Mouse (Mus musculus) liver, embryonic 16.5 days (tissue): ENCODE data around the gene Gm10309. TPM values are rescaled to one million over a fixed set of nuclear protein-coding genes. Genes with fewer than 3 reads are reported as not detected.
A peak's percentile ranks its signal among the peaks of the same experiment; 100 is the strongest.
"Not testable (repeated sequence)": the region's sequence is repeated elsewhere in the genome, so short reads cannot be mapped to it uniquely, and the experiment has no call there.

Experiments
- ATAC-seq: fragments of 200-750 bp; cut with Nextera tagmentation; 2 replicates; pipeline ENCODE4 v1.8.0; 2017; ENCODE audit warnings: low read depth, mild to moderate bottlenecking, moderate number of reproducible peaks, moderate library complexity
- H3K27ac ChIP-seq: fragments of 300-500 bp; sonication (generic); 2 replicates; pipeline ENCODE4 v1.5.1; 2014; ENCODE audit warnings: mild to moderate bottlenecking, low read length
- H3K27me3 ChIP-seq: fragments of 300-500 bp; sonication (generic); 2 replicates; pipeline ENCODE4 v1.6.1; 2014; ENCODE audit warnings: low read depth, low read length, mixed read lengths; ENCODE audit not compliant: control insufficient read depth, insufficient read depth
- H3K36me3 ChIP-seq: fragments of 300-500 bp; sonication (generic); 2 replicates; pipeline ENCODE4 v1.6.1; 2014; ENCODE audit warnings: mild to moderate bottlenecking; ENCODE audit not compliant: control insufficient read depth, insufficient read depth
- H3K4me1 ChIP-seq: fragments of 300-500 bp; sonication (generic); 2 replicates; pipeline ENCODE4 v1.6.1; 2014; ENCODE audit warnings: low read depth, low read length, mixed read lengths; ENCODE audit not compliant: control insufficient read depth
- H3K4me2 ChIP-seq: fragments of 300-500 bp; sonication (generic); 2 replicates; pipeline ENCODE4 v1.6.1; 2014; ENCODE audit warnings: low read depth, low read length, mixed read lengths
- H3K4me3 ChIP-seq: fragments of 300-500 bp; sonication (generic); 2 replicates; pipeline ENCODE4 v1.5.1; 2014; ENCODE audit warnings: low read depth, mild to moderate bottlenecking, low read length
- H3K9ac ChIP-seq: fragments of 300-500 bp; sonication (generic); 2 replicates; pipeline ENCODE4 v1.6.1; 2014; ENCODE audit warnings: low read depth, low read length
- H3K9me3 ChIP-seq: fragments of 300-500 bp; sonication (generic); replicated peaks from 2 replicates; pipeline ENCODE4 v1.6.1; 2016; ENCODE audit warnings: low read length; ENCODE audit not compliant: control insufficient read depth
- WGBS: fragments of 180-500 bp; shearing (Covaris S2); extraction: QIAGEN DNeasy Blood & Tissue Kit; methylation state at CpG from one replicate; pipeline ENCODE4 v1.1.7; 2014; ENCODE audit not compliant: insufficient replicate concordance; 5-methylcytosine and 5-hydroxymethylcytosine counted together
- polyA plus RNA-seq: library from polyadenylated mRNA; unstranded; fragments of >200 nt; fragmentation: Nextera tagmentation; extraction: Ambion mirVana; gene quantifications from 2 replicates; pipeline ENCODE4 v1.2.1, GENCODE M21; 2015

Gene Gm10309
- polyA plus RNA-seq, 1 experiment from 2014 or later = 0.07 TPM

DNA sequence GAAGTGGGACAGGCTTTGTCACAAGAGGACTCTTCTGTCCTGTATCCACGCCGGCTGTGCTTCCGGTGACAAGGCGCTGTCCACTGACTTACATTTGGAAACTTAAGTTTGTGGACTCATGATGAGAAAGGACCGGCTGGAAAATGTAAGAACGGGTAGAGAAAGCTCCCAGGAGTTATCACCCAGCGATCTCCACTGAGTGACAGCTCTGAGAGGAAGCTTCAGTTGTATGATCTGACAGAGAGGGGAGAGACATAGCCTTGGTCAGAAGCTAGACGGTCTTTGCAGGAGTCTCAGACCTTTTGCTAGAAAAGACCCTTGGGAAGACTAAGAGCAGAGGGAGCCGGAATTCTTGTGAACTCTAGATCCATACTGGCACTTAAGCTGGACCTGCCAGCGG is 15.2 kb downstream of the Gm10309 start:
- Histone ChIP-seq H3K27me3 (no peaks in the 10 kb centered on the region), H3K9me3 (no peaks in the 10 kb centered on the region), H3K4me1 (peaks cover 8% of the 10 kb centered on the region), H3K9ac (no peak overlapping the region), H3K36me3 (no peaks in the 10 kb centered on the region), H3K4me2 (no peak overlapping the region), H3K27ac (no peak overlapping the region), H3K4me3 (no peak overlapping the region)
- ATAC-seq = no peak
- 57% methylated on average over 10 of the region's 10 CpGs for WGBS

DNA sequence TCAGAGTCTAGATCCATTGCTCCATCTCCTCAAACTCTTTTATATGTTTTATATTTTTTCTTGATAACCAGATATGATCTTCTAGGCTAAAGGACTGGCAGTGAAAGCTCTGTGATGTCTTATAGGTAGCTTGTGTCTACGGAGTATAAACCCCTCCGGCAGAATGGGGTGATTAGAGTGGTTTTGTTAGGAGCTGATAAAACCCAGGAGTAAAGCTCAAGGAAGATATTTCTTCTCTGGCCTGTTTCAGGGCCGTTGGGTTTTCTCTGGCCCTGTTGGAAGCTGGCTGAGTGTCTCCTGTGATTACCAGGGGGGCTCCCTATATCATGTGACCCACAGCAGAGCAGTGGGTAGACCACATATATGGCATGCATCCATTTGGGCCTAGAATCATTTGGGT is 17.6 kb downstream of the Gm10309 start:
- no peak overlapping the region for H3K27ac ChIP-seq
- WGBS = 28% methylated on average over 3 of the region's 3 CpGs
- H3K4me1 ChIP-seq = no peaks in the 10 kb centered on the region; the same call in 1 of the 2 replicates
- no peak overlapping the region for H3K4me2 ChIP-seq
- H3K9me3 ChIP-seq = no peaks in the 10 kb centered on the region
- ATAC-seq = no peak; the same call in 1 of the 2 replicates
- H3K4me3 ChIP-seq = no peak overlapping the region
- no peaks in the 10 kb centered on the region for H3K27me3 ChIP-seq
- H3K9ac ChIP-seq = no peak overlapping the region
- H3K36me3 ChIP-seq = no peaks in the 10 kb centered on the region

DNA sequence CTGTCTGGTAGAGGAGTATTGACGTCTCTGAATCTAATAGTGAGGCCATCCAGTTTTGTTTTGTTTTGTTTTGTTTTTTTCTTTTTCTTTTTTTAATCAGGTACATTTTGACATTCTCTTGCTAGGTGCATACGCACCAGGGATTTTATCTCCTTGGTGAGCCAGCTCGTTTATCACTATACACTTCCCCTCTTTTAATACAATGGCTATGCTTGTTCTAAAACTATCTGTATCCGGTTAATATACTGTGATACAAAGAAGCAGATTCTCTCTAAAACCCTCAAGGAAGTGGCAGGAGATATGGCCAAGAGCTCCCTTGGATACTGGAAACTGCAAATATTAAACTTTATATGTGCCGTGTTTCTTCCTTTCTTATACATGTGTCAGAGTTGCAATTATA is 18.4 kb downstream of the Gm10309 start:
- 46% methylated on average over 5 of the region's 5 CpGs for WGBS

DNA sequence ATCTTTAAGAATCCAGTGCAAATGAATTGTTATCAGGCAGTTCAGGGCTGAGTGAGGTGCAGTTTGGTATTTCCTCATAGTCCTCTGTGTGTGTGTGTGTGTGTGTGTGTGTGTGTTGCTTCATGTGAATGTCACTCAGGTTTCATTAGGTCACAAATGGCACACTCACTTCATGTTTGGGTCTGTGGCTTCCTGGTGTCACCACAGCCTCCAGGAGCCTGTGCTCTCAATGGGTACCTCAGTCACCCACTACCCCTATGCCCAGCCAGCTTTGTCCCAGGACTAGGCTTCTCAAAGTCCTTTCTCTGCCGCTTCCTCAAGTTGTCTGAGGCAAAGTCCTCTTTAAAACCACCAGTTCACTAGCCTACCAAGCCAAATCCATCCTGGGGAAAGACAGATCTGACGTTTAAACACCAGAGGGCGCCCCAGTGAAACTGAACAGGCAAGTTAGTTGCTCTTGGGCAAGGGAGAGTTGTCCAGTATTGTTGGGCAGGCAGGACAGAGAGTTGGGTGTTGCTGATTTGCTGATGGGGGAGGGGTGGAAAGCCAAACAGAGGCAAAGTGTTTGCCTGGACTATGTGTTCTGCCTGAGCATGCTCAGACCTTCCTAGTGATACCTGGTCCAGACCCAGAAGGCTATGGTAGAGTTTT is 20.8 kb downstream of the Gm10309 start:
- Histone ChIP-seq H3K4me3 (no peak overlapping the region), H3K9me3 (no peaks in the 10 kb centered on the region), H3K27ac (no peak overlapping the region), H3K27me3 (no peaks in the 10 kb centered on the region), H3K4me1 (no peaks in the 10 kb centered on the region; the same call in 1 of the 2 replicates), H3K36me3 (no peaks in the 10 kb centered on the region), H3K4me2 (no peak overlapping the region), H3K9ac (no peak overlapping the region)
- WGBS = 0% methylated on average over 3 of the region's 3 CpGs
- ATAC-seq = peak; percentile 80

More for the DNA sequence above, 18.4 kb downstream of the Gm10309 start:
- no peaks in the 10 kb centered on the region; the same call in 1 of the 2 replicates for H3K4me1 ChIP-seq
- no peaks in the 10 kb centered on the region for H3K9me3 ChIP-seq
- no peak overlapping the region for H3K27ac ChIP-seq
- no peak overlapping the region for H3K9ac ChIP-seq
- no peak for ATAC-seq
- H3K27me3 ChIP-seq = no peaks in the 10 kb centered on the region
- no peaks in the 10 kb centered on the region for H3K36me3 ChIP-seq
- H3K4me2 ChIP-seq = no peak overlapping the region
- H3K4me3 ChIP-seq = no peak overlapping the region

DNA sequence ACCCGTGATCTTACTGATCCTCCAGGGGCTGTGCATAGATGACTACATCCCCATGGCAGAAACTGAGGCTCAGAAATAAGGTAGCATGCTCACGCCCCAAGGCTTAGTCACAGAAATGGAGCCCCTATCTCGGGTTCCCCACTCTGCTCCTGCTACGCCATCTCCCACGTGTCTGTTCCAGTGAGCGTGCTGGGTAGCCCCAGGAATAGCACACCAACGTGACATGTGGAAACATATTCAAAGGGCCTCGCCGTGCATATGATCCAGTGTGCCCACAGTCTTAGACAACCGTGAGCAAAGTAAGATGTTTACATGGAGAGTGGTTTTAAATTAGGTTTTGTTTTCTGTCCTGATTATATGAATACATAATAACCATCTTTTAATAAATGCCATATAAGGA is 22.4 kb downstream of the Gm10309 start:
- Histone ChIP-seq H3K9ac (no peak overlapping the region), H3K4me2 (no peak overlapping the region), H3K27me3 (no peaks in the 10 kb centered on the region), H3K27ac (no peak overlapping the region), H3K9me3 (no peaks in the 10 kb centered on the region), H3K36me3 (no peaks in the 10 kb centered on the region), H3K4me1 (no peaks in the 10 kb centered on the region; the same call in 1 of the 2 replicates), H3K4me3 (no peak overlapping the region)
- ATAC-seq = no peak
- 67% methylated on average over 10 of the region's 10 CpGs for WGBS

DNA sequence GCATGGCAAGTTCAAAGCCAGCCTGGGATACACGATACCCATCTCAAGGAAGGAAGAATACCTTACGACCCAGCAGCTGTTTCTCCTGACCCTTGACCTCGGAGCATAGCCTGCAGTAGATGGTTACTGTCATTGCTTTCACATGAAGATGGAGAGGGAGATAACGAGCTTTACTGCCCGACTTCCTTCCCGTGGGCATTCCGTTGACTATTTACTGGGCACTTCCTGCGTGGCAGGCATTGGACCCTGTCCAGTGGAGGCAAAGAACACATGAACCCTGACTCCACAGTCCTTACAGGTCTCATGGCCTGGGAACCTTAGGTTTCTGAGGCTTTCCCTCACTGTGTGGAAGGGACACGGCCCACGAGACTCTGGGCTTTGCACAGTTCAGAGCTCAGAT is 25.6 kb downstream of the Gm10309 start:
- H3K36me3 ChIP-seq = no peaks in the 10 kb centered on the region
- no peak overlapping the region for H3K4me2 ChIP-seq
- H3K9ac ChIP-seq = no peak overlapping the region
- no peaks in the 10 kb centered on the region for H3K27me3 ChIP-seq
- no peak overlapping the region for H3K4me3 ChIP-seq
- H3K9me3 ChIP-seq = no peaks in the 10 kb centered on the region
- WGBS = 48% methylated on average over 10 of the region's 10 CpGs
- H3K27ac ChIP-seq = no peak overlapping the region
- ATAC-seq = no peak
- H3K4me1 ChIP-seq = no peaks in the 10 kb centered on the region; the same call in 1 of the 2 replicates

DNA sequence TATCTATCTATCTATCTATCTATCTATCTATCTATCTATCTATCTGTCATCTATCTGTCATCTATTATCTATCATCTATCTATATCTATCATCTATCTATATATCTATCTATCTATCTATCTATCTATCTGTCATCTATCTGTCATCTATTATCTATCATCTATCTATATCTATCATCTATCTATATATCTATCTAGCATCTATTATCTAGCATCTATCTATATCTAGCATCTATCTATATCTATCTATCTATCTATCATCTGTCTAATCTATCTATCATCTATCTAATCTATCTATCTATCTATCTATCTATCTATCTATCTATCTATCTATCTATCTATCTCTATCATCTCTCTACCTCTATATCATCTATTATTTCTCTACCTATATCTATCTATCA is 27.6 kb downstream of the Gm10309 start:
- not testable (repeated sequence) for ATAC-seq, H3K4me3 ChIP-seq, H3K4me2 ChIP-seq, H3K4me1 ChIP-seq, H3K9ac ChIP-seq, H3K9me3 ChIP-seq, H3K36me3 ChIP-seq, H3K27ac ChIP-seq, H3K27me3 ChIP-seq

DNA sequence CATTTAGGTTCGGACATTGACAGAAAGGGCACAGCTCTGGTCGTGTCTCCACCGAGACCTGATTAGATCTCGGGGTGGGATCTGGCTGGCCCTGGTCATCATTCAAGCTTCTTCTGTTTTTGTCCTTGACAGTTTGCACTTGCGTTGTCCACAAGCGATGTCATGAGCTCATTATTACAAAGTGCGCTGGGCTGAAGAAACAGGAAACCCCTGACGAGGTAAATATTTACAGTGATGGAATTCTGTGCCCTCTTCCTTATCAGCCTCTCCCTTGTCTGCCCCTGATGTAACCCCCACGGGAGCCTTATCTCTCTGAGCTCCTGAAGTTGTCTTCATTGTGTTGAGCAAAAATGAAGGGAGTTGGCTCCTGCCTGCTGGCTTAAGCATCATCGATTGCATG is 28.4 kb downstream of the Gm10309 start:
- Histone ChIP-seq H3K27me3 (no peaks in the 10 kb centered on the region), H3K4me1 (no peaks in the 10 kb centered on the region), H3K4me3 (no peak overlapping the region), H3K36me3 (no peaks in the 10 kb centered on the region), H3K27ac (no peak overlapping the region), H3K4me2 (no peak overlapping the region), H3K9me3 (no peaks in the 10 kb centered on the region), H3K9ac (no peak overlapping the region)
- no peak for ATAC-seq
- WGBS = 46% methylated on average over 10 of the region's 10 CpGs

DNA sequence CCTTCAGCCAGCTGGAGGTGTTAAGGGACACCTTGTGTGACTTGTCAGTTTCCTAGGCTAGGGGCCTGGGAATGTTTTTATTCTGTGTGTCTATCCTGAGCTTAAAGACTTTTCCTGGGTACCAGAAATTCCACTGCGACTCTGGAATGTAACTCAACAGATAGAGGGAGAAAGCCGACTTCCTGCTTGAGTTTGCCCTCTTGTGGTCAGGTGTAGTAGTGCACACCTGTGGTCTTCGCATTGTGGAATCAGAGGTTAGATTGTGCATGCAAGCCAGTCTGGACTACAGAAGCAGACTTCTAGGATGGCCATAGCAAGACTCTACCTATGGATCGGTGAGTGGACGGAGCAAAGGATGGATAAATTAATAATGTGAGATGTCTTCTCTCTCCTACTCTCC is 33.3 kb downstream of the Gm10309 start:
- Histone ChIP-seq H3K27me3 (no peaks in the 10 kb centered on the region), H3K27ac (no peak overlapping the region), H3K36me3 (no peaks in the 10 kb centered on the region), H3K4me2 (no peak overlapping the region), H3K9ac (no peak overlapping the region), H3K4me1 (peaks cover 3% of the 10 kb centered on the region), H3K4me3 (no peak overlapping the region), H3K9me3 (no peaks in the 10 kb centered on the region)
- no peak for ATAC-seq
- WGBS = 43% methylated on average over 5 of the region's 5 CpGs
